Mouse (Mus musculus): Measurements from ENCODE around the gene Acod1. TPM values are rescaled to one million over a fixed set of nuclear protein-coding genes. Genes with fewer than 3 reads are reported as not detected.

Acod1 gene
- polyA plus RNA-seq (2014; fragmentation: Nextera tagmentation; extraction: Ambion mirVana), result 0.24 TPM in 1 of 2 replicates, not detected in the other

GRCm38 (mm10) chr14:103046677-103047076, at the start of gene Acod1:
Acod1 (plus strand) TSS chr14:103046977.
- Histone ChIP-seq H3K4me2 (ENCODE audit: low read length) (no peak within 1 kb of the TSS), H3K4me1 (ENCODE audit: control insufficient read depth, insufficient read depth, low read length) (no peaks in the 10 kb centered on the region), H3K4me3 (replicated peaks; ENCODE audit: low read depth, low read length) (no peak within 1 kb of the TSS), H3K9me3 (ENCODE audit: control insufficient read depth, low read length) (no peaks in the 10 kb centered on the region), H3K9ac (replicated peaks; ENCODE audit: low read length) (no peak within 1 kb of the TSS), H3K36me3 (ENCODE audit: control insufficient read depth, insufficient read depth, low read length) (no peaks in the 10 kb centered on the region), H3K27ac (replicated peaks; ENCODE audit: low read depth, low read length) (no peak within 1 kb of the TSS), H3K27me3 (ENCODE audit: control insufficient read depth, insufficient read depth, low read length) (no peaks in the 10 kb centered on the region)
- WGBS, result 88% methylated on average over 2 of the region's 2 CpGs
- ATAC-seq (ENCODE audit: low FRiP score, low TSS enrichment), result no peak
- no peak for DNase-seq

- no peaks in the 10 kb centered on the region for H3K9me3 ChIP-seq (ENCODE audit: control insufficient read depth, low read length)
- 88% methylated on average over 4 of the region's 4 CpGs for WGBS
These were observed 39.0 kb upstream of the Acod1 start for GRCm38 (mm10) chr14:103007737-103008136.

GRCm38 (mm10) chr14:103011782-103012181, 35.0 kb upstream of the Acod1 start:
- ATAC-seq (ENCODE audit: low FRiP score, low TSS enrichment) (no peak), DNase-seq (peak; percentile 68)
- Histone ChIP-seq H3K27ac (replicated peaks; ENCODE audit: low read depth, low read length) (no peak overlapping the region), H3K4me1 (ENCODE audit: control insufficient read depth, insufficient read depth, low read length) (no peaks in the 10 kb centered on the region), H3K9me3 (ENCODE audit: control insufficient read depth, low read length) (no peaks in the 10 kb centered on the region), H3K9ac (replicated peaks; ENCODE audit: low read length) (no peak overlapping the region), H3K36me3 (ENCODE audit: control insufficient read depth, insufficient read depth, low read length) (no peaks in the 10 kb centered on the region), H3K27me3 (ENCODE audit: control insufficient read depth, insufficient read depth, low read length) (no peaks in the 10 kb centered on the region), H3K4me2 (ENCODE audit: low read length) (no peak overlapping the region), H3K4me3 (replicated peaks; ENCODE audit: low read depth, low read length) (no peak overlapping the region)
- 33% methylated on average over 5 of the region's 5 CpGs for WGBS

More at GRCm38 (mm10) chr14:103007737-103008136, 39.0 kb upstream of the Acod1 start:
- no peaks in the 10 kb centered on the region for H3K36me3 ChIP-seq (ENCODE audit: control insufficient read depth, insufficient read depth, low read length)
- H3K27me3 ChIP-seq (ENCODE audit: control insufficient read depth, insufficient read depth, low read length), result no peaks in the 10 kb centered on the region
- H3K4me1 ChIP-seq (ENCODE audit: control insufficient read depth, insufficient read depth, low read length), result no peaks in the 10 kb centered on the region
- H3K27ac ChIP-seq (replicated peaks; ENCODE audit: low read depth, low read length), result no peak overlapping the region
- no peak overlapping the region for H3K4me2 ChIP-seq (ENCODE audit: low read length)
- no peak for DNase-seq
- ATAC-seq (ENCODE audit: low FRiP score, low TSS enrichment), result no peak
- no peak overlapping the region for H3K4me3 ChIP-seq (replicated peaks; ENCODE audit: low read depth, low read length)
- no peak overlapping the region for H3K9ac ChIP-seq (replicated peaks; ENCODE audit: low read length)

- H3K4me3 ChIP-seq (replicated peaks; ENCODE audit: low read depth, low read length), result no peak overlapping the region
These were observed 34.1 kb upstream of the Acod1 start for GRCm38 (mm10) chr14:103012563-103013150.

GRCm38 (mm10) chr14:103017009-103017408, 29.8 kb upstream of the Acod1 start:
- no peaks in the 10 kb centered on the region for H3K9me3 ChIP-seq (ENCODE audit: control insufficient read depth, low read length)
- no peak overlapping the region for H3K9ac ChIP-seq (replicated peaks; ENCODE audit: low read length)
- no peak overlapping the region for H3K4me3 ChIP-seq (replicated peaks; ENCODE audit: low read depth, low read length)
- no peaks in the 10 kb centered on the region for H3K27me3 ChIP-seq (ENCODE audit: control insufficient read depth, insufficient read depth, low read length)
- no peak for DNase-seq
- H3K4me2 ChIP-seq (ENCODE audit: low read length), result no peak overlapping the region
- no peak for ATAC-seq (ENCODE audit: low FRiP score, low TSS enrichment)
- H3K27ac ChIP-seq (replicated peaks; ENCODE audit: low read depth, low read length), result no peak overlapping the region
- no peaks in the 10 kb centered on the region for H3K4me1 ChIP-seq (ENCODE audit: control insufficient read depth, insufficient read depth, low read length)
- 75% methylated on average over 5 of the region's 5 CpGs for WGBS
- no peaks in the 10 kb centered on the region for H3K36me3 ChIP-seq (ENCODE audit: control insufficient read depth, insufficient read depth, low read length)

More at GRCm38 (mm10) chr14:103012563-103013150, 34.1 kb upstream of the Acod1 start:
- Histone ChIP-seq H3K9ac (replicated peaks; ENCODE audit: low read length) (no peak overlapping the region), H3K27ac (replicated peaks; ENCODE audit: low read depth, low read length) (no peak overlapping the region), H3K9me3 (ENCODE audit: control insufficient read depth, low read length) (no peaks in the 10 kb centered on the region), H3K27me3 (ENCODE audit: control insufficient read depth, insufficient read depth, low read length) (no peaks in the 10 kb centered on the region), H3K36me3 (ENCODE audit: control insufficient read depth, insufficient read depth, low read length) (no peaks in the 10 kb centered on the region), H3K4me1 (ENCODE audit: control insufficient read depth, insufficient read depth, low read length) (no peaks in the 10 kb centered on the region), H3K4me2 (ENCODE audit: low read length) (no peak overlapping the region)
- 29% methylated on average over 4 of the region's 4 CpGs for WGBS
- DNase-seq (peak; percentile 87), ATAC-seq (ENCODE audit: low FRiP score, low TSS enrichment) (peak; percentile 84)

- ATAC-seq (ENCODE audit: low FRiP score, low TSS enrichment) (no peak), DNase-seq (peak; percentile 32)
- Histone ChIP-seq H3K27ac (replicated peaks; ENCODE audit: low read depth, low read length) (no peak overlapping the region), H3K27me3 (ENCODE audit: control insufficient read depth, insufficient read depth, low read length) (no peaks in the 10 kb centered on the region), H3K9ac (replicated peaks; ENCODE audit: low read length) (no peak overlapping the region), H3K9me3 (ENCODE audit: control insufficient read depth, low read length) (no peaks in the 10 kb centered on the region), H3K4me1 (ENCODE audit: control insufficient read depth, insufficient read depth, low read length) (no peaks in the 10 kb centered on the region), H3K4me3 (replicated peaks; ENCODE audit: low read depth, low read length) (no peak overlapping the region), H3K36me3 (ENCODE audit: control insufficient read depth, insufficient read depth, low read length) (no peaks in the 10 kb centered on the region), H3K4me2 (ENCODE audit: low read length) (no peak overlapping the region)
- WGBS, result 54% methylated on average over 2 of the region's 2 CpGs
These were observed 26.7 kb upstream of the Acod1 start for GRCm38 (mm10) chr14:103020046-103020445.

- WGBS, result 81% methylated on average over 2 of the region's 2 CpGs
- Histone ChIP-seq H3K4me3 (replicated peaks; ENCODE audit: low read depth, low read length) (no peak overlapping the region), H3K4me2 (ENCODE audit: low read length) (no peak overlapping the region), H3K36me3 (ENCODE audit: control insufficient read depth, insufficient read depth, low read length) (no peaks in the 10 kb centered on the region), H3K9ac (replicated peaks; ENCODE audit: low read length) (no peak overlapping the region), H3K9me3 (ENCODE audit: control insufficient read depth, low read length) (no peaks in the 10 kb centered on the region), H3K4me1 (ENCODE audit: control insufficient read depth, insufficient read depth, low read length) (no peaks in the 10 kb centered on the region), H3K27me3 (ENCODE audit: control insufficient read depth, insufficient read depth, low read length) (no peaks in the 10 kb centered on the region), H3K27ac (replicated peaks; ENCODE audit: low read depth, low read length) (no peak overlapping the region)
- ATAC-seq (ENCODE audit: low FRiP score, low TSS enrichment) (no peak), DNase-seq (no peak)
These were observed 17.6 kb upstream of the Acod1 start for GRCm38 (mm10) chr14:103029203-103029602.

- H3K9me3 ChIP-seq (ENCODE audit: control insufficient read depth, low read length), result no peaks in the 10 kb centered on the region
- H3K36me3 ChIP-seq (ENCODE audit: control insufficient read depth, insufficient read depth, low read length), result no peaks in the 10 kb centered on the region
- H3K9ac ChIP-seq (replicated peaks; ENCODE audit: low read length), result no peak overlapping the region
- no peak overlapping the region for H3K4me3 ChIP-seq (replicated peaks; ENCODE audit: low read depth, low read length)
- H3K27ac ChIP-seq (replicated peaks; ENCODE audit: low read depth, low read length), result no peak overlapping the region
- no peak for DNase-seq
- H3K4me2 ChIP-seq (ENCODE audit: low read length), result no peak overlapping the region
- H3K4me1 ChIP-seq (ENCODE audit: control insufficient read depth, insufficient read depth, low read length), result no peaks in the 10 kb centered on the region
- H3K27me3 ChIP-seq (ENCODE audit: control insufficient read depth, insufficient read depth, low read length), result no peaks in the 10 kb centered on the region
- WGBS, result 84% methylated on average over 10 of the region's 10 CpGs
- no peak for ATAC-seq (ENCODE audit: low FRiP score, low TSS enrichment)
These were observed 13.4 kb upstream of the Acod1 start for GRCm38 (mm10) chr14:103033271-103033823.

GRCm38 (mm10) chr14:103034076-103034475, 12.7 kb upstream of the Acod1 start:
- H3K4me1 ChIP-seq (ENCODE audit: control insufficient read depth, insufficient read depth, low read length), result no peaks in the 10 kb centered on the region
- DNase-seq (no peak), ATAC-seq (ENCODE audit: low FRiP score, low TSS enrichment) (no peak)
- 84% methylated on average over 9 of the region's 9 CpGs for WGBS
- no peak overlapping the region for H3K4me3 ChIP-seq (replicated peaks; ENCODE audit: low read depth, low read length)
- H3K9me3 ChIP-seq (ENCODE audit: control insufficient read depth, low read length), result no peaks in the 10 kb centered on the region
- H3K9ac ChIP-seq (replicated peaks; ENCODE audit: low read length), result no peak overlapping the region
- H3K36me3 ChIP-seq (ENCODE audit: control insufficient read depth, insufficient read depth, low read length), result no peaks in the 10 kb centered on the region
- H3K4me2 ChIP-seq (ENCODE audit: low read length), result no peak overlapping the region
- no peak overlapping the region for H3K27ac ChIP-seq (replicated peaks; ENCODE audit: low read depth, low read length)
- H3K27me3 ChIP-seq (ENCODE audit: control insufficient read depth, insufficient read depth, low read length), result no peaks in the 10 kb centered on the region
